Mouse (Mus musculus) ovary, postnatal 10 days (tissue): ENCODE measurements around the gene Pgk2.
"Not testable (repeated sequence)": the region's sequence is repeated elsewhere in the genome, so short reads cannot be mapped to it uniquely, and the experiment has no call there.

Source experiments
- DNase-seq: peaks from one replicate; pipeline ENCODE4 v3.0.0; 2022; ENCODE audit warnings: low spot score

The Pgk2 gene

DNA sequence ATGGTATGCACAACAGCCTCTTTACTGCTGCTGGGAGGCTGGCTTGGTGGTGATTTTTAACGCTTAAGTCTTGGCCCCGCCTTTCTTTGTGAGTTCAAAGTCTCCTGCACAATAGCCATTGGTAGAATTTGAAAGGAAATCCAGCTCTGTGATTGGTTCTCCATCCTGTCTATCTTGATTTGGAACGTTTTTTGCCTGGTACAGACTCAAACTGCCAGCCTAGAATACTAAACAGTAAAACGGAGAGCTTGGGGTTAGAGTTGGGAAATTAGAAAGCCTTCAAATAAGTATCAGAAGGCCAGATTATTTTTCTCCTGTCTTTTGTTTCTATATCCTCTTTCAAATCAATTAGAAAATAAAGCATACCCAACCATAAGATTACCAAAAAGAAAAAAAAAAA is at the start of gene Pgk2:
Gene Pgk2 (minus strand): TSS at position 101 of the 400 bp plus-strand sequence.
- DNase-seq: no peak

- no peak for DNase-seq
These were observed 44.0 kb upstream of the Pgk2 start for GRCm38 (mm10) chr17:40252487-40252886.

- no peak for DNase-seq
These were observed 33.7 kb upstream of the Pgk2 start, which contains the start of gene Crisp3 for GRCm38 (mm10) chr17:40242135-40242534. Crisp3 (minus strand) TSS chr17:40242288.

GRCm38 (mm10) chr17:40201803-40202202 is 6.6 kb downstream of the Pgk2 start:
- DNase-seq: not testable (repeated sequence)

GRCm38 (mm10) chr17:40190192-40190591 is 18.2 kb downstream of the Pgk2 start:
- DNase-seq: not testable (repeated sequence)

GRCm38 (mm10) chr17:40157729-40158359 is 50.6 kb downstream of the Pgk2 start:
- DNase-seq: not testable (repeated sequence)
